Mouse (Mus musculus): Measurements from ENCODE around the gene Tmem208.

- TF ChIP-seq CTCF (IDR thresholded peaks at IDR 0.05; ENCODE audit: control insufficient read depth, insufficient read depth, insufficient read length): no peak
- TF ChIP-seq USF1 (IDR thresholded peaks at IDR 0.05; ENCODE audit: low read depth): no peak
- peak; percentile 2 for TF ChIP-seq CEBPB (IDR thresholded peaks at IDR 0.05; ENCODE audit: low read depth)
- peak; percentile 11 for TF ChIP-seq MAX (IDR thresholded peaks at IDR 0.05)
- TF ChIP-seq MYOD1 (IDR thresholded peaks at IDR 0.05; ENCODE audit: control insufficient read depth, insufficient read length, low read depth): no peak
- no peak for TF ChIP-seq MYOG (IDR thresholded peaks at IDR 0.05; ENCODE audit: control insufficient read depth, extremely low read depth, insufficient read length)
Measured at GRCm38 (mm10) chr8:105346611-105347427, 20.7 kb downstream of the Tmem208 start.

Data from C2C12 (cell line).